In genomic region chr2:131096101-131096795, GRCm38 (mm10) we compare ENCODE assay signal across 2 mouse cellular contexts.
TF ChIP-seq lines count a peak whose summit lies in the region.

No protein-coding gene starts in this region.

TF ChIP-seq in CH12.LX, 34 proteins besides CTCF, POLR2A, EP300 and RAD21:
- TF ChIP-seq USF1 (IDR thresholded peaks at IDR 0.05; ENCODE audit: low read depth, low read length) (no peak), MAZ (IDR thresholded peaks at IDR 0.05; ENCODE audit: low read depth, low read length) (no peak), MEF2A (IDR thresholded peaks at IDR 0.05; ENCODE audit: borderline replicate concordance, low read depth, low read length) (no peak)

TF ChIP-seq in myocyte, 11 proteins besides CTCF, POLR2A, EP300 and RAD21:
- TF ChIP-seq MYOG (IDR thresholded peaks at IDR 0.05; ENCODE audit: control insufficient read depth in 1 of 3, insufficient read depth in 1 of 3, insufficient read length in 2 of 3, low read depth in 2 of 3) (peak in 1 of 3 experiments; percentile 69), REST (IDR thresholded peaks at IDR 0.05; ENCODE audit: insufficient read depth, insufficient read length) (no peak), MYOD1 (IDR thresholded peaks at IDR 0.05; ENCODE audit: control insufficient read depth in 1 of 3, insufficient read length in 2 of 3, low read depth in 2 of 3) (peak in 1 of 3 experiments; percentile 75)
